Mouse (Mus musculus) neural tube, embryonic 11.5 days (tissue): ENCODE data around the gene Kidins220. TPM values are rescaled to one million over a fixed set of nuclear protein-coding genes. Genes with fewer than 3 reads are reported as not detected.

Experiments used
- ATAC-seq: fragments of 200-750 bp; cut with Nextera tagmentation; 2 replicates; pipeline ENCODE4 v1.8.0; 2017; ENCODE audit warnings: moderate number of reproducible peaks, mild to moderate bottlenecking, moderate TSS enrichment, moderate library complexity; ENCODE audit not compliant: insufficient read depth, low FRiP score, low TSS enrichment
- DNase-seq: peaks from one replicate; pipeline ENCODE4 v3.0.0-alpha.2; 2015; ENCODE audit warnings: low spot score
- H3K27ac ChIP-seq: fragments of 300-500 bp; sonication (generic); 2 replicates; pipeline ENCODE4 v1.5.1; 2014; ENCODE audit warnings: low read depth, mild to moderate bottlenecking, low read length
- H3K27me3 ChIP-seq: fragments of 300-500 bp; sonication (generic); 2 replicates; pipeline ENCODE4 v1.6.1; 2014; ENCODE audit warnings: mild to moderate bottlenecking, low read length, mixed read lengths; ENCODE audit not compliant: control insufficient read depth, insufficient read depth
- H3K36me3 ChIP-seq: fragments of 300-500 bp; sonication (generic); 2 replicates; pipeline ENCODE4 v1.6.1; 2014; ENCODE audit warnings: mild to moderate bottlenecking, low read length, moderate library complexity, mixed read lengths; ENCODE audit not compliant: control insufficient read depth, insufficient read depth
- H3K4me1 ChIP-seq: fragments of 300-500 bp; sonication (generic); 2 replicates; pipeline ENCODE4 v1.6.1; 2014; ENCODE audit warnings: low read length, mixed read lengths; ENCODE audit not compliant: control insufficient read depth, insufficient read depth
- H3K4me2 ChIP-seq: fragments of 300-500 bp; sonication (generic); 2 replicates; pipeline ENCODE4 v1.6.1; 2014; ENCODE audit warnings: low read depth, mild to moderate bottlenecking, moderate library complexity
- H3K4me3 ChIP-seq: fragments of 300-500 bp; sonication (generic); 2 replicates; pipeline ENCODE4 v1.5.1; 2014; ENCODE audit warnings: low read depth, low read length
- H3K9ac ChIP-seq: fragments of 300-500 bp; sonication (generic); 2 replicates; pipeline ENCODE4 v1.6.1; 2014; ENCODE audit warnings: mild to moderate bottlenecking, low read length
- H3K9me3 ChIP-seq: fragments of 300-500 bp; sonication (generic); 2 replicates; pipeline ENCODE4 v1.6.1; 2016; ENCODE audit warnings: low read length; ENCODE audit not compliant: control insufficient read depth
- WGBS: fragments of 180-500 bp; shearing (Covaris S2); extraction: QIAGEN DNeasy Blood & Tissue Kit; methylation state at CpG from one replicate; pipeline ENCODE4 v1.1.7; 2014; 5-methylcytosine and 5-hydroxymethylcytosine counted together
- polyA plus RNA-seq: library from polyadenylated mRNA; unstranded; fragments of >200 nt; fragmentation: Nextera tagmentation; extraction: Ambion mirVana; gene quantifications from 2 replicates; pipeline ENCODE4 v1.2.1, GENCODE M21; 2014

Gene Kidins220
- polyA plus RNA-seq, 1 experiment from 2014 or later: 64.0 TPM

- Histone ChIP-seq H3K27me3 (no peaks in the 10 kb centered on the region), H3K4me3 (no peak overlapping the region), H3K27ac (no peak overlapping the region), H3K36me3 (no peaks in the 10 kb centered on the region), H3K4me1 (no peaks in the 10 kb centered on the region), H3K9ac (no peak overlapping the region), H3K4me2 (no peak overlapping the region), H3K9me3 (no peaks in the 10 kb centered on the region)
- 92% methylated on average over 7 of the region's 7 CpGs for WGBS
- ATAC-seq (no peak), DNase-seq (no peak)
Observed at GRCm38 (mm10) chr12:25026308-25026707, 51.6 kb downstream of the Kidins220 start.

- Histone ChIP-seq H3K27ac (no peak overlapping the region), H3K4me3 (no peak overlapping the region), H3K36me3 (no peaks in the 10 kb centered on the region), H3K9me3 (no peaks in the 10 kb centered on the region), H3K4me1 (no peaks in the 10 kb centered on the region), H3K4me2 (no peak overlapping the region), H3K9ac (no peak overlapping the region), H3K27me3 (no peaks in the 10 kb centered on the region)
- ATAC-seq (no peak), DNase-seq (peak; percentile 66)
- WGBS: 27% methylated on average over 2 of the region's 2 CpGs
Observed at GRCm38 (mm10) chr12:25027416-25027815, 52.7 kb downstream of the Kidins220 start.

GRCm38 (mm10) chr12:25033662-25034337 lies 59.1 kb downstream of the Kidins220 start:
- Histone ChIP-seq H3K9me3 (no peaks in the 10 kb centered on the region), H3K36me3 (no peaks in the 10 kb centered on the region), H3K27ac (no peak overlapping the region), H3K27me3 (no peaks in the 10 kb centered on the region), H3K4me2 (no peak overlapping the region), H3K4me1 (0 out of 2 replicates have a peak, but pooled peaks cover 3% of the 10 kb centered on the region), H3K9ac (no peak overlapping the region), H3K4me3 (no peak overlapping the region)
- ATAC-seq (peak; percentile 70; the same call in 1 of the 2 replicates), DNase-seq (peak; percentile 65)
- WGBS: 29% methylated on average over 9 of the region's 9 CpGs

GRCm38 (mm10) chr12:25034338-25034953 lies 59.7 kb downstream of the Kidins220 start:
- Histone ChIP-seq H3K36me3 (no peaks in the 10 kb centered on the region), H3K9me3 (no peaks in the 10 kb centered on the region), H3K27me3 (no peaks in the 10 kb centered on the region), H3K4me1 (0 out of 2 replicates have a peak, but pooled peaks cover 3% of the 10 kb centered on the region), H3K4me3 (no peak overlapping the region), H3K27ac (peak overlapping the region; percentile 47), H3K4me2 (no peak overlapping the region), H3K9ac (no peak overlapping the region)
- 74% methylated on average over 8 of the region's 8 CpGs for WGBS
- DNase-seq (peak; percentile 21), ATAC-seq (peak; percentile 53; the same call in 1 of the 2 replicates)

- no peak overlapping the region for H3K9ac ChIP-seq
- no peak overlapping the region for H3K27ac ChIP-seq
- H3K4me2 ChIP-seq: no peak overlapping the region
- H3K9me3 ChIP-seq: no peaks in the 10 kb centered on the region
- DNase-seq (no peak), ATAC-seq (no peak)
- 94% methylated on average over 3 of the region's 3 CpGs for WGBS
- no peaks in the 10 kb centered on the region for H3K27me3 ChIP-seq
- H3K36me3 ChIP-seq: no peaks in the 10 kb centered on the region
- H3K4me3 ChIP-seq: no peak overlapping the region
- 0 out of 2 replicates have a peak, but pooled peaks cover 3% of the 10 kb centered on the region for H3K4me1 ChIP-seq
Observed at GRCm38 (mm10) chr12:25036024-25036423, 61.3 kb downstream of the Kidins220 start.

GRCm38 (mm10) chr12:25037222-25037621 lies 62.5 kb downstream of the Kidins220 start:
- 94% methylated on average over 5 of the region's 5 CpGs for WGBS
- H3K4me3 ChIP-seq: no peak overlapping the region
- no peaks in the 10 kb centered on the region for H3K27me3 ChIP-seq
- H3K9ac ChIP-seq: no peak overlapping the region
- H3K4me1 ChIP-seq: 0 out of 2 replicates have a peak, but pooled peaks cover 3% of the 10 kb centered on the region
- DNase-seq: no peak
- no peaks in the 10 kb centered on the region for H3K36me3 ChIP-seq
- no peak overlapping the region for H3K4me2 ChIP-seq
- ATAC-seq: no peak
- no peak overlapping the region for H3K27ac ChIP-seq
- H3K9me3 ChIP-seq: no peaks in the 10 kb centered on the region

GRCm38 (mm10) chr12:25037681-25038472 lies 63.2 kb downstream of the Kidins220 start:
- Histone ChIP-seq H3K27ac (no peak overlapping the region), H3K36me3 (no peaks in the 10 kb centered on the region), H3K4me3 (no peak overlapping the region), H3K4me2 (no peak overlapping the region), H3K9ac (no peak overlapping the region), H3K27me3 (no peaks in the 10 kb centered on the region), H3K4me1 (0 out of 2 replicates have a peak, but pooled peaks cover 3% of the 10 kb centered on the region), H3K9me3 (no peaks in the 10 kb centered on the region)
- DNase-seq: no peak
- 79% methylated on average over 9 of the region's 9 CpGs for WGBS
- ATAC-seq: no peak

- ATAC-seq (no peak), DNase-seq (no peak)
- no peak overlapping the region for H3K27ac ChIP-seq
- no peaks in the 10 kb centered on the region for H3K36me3 ChIP-seq
- H3K27me3 ChIP-seq: no peaks in the 10 kb centered on the region
- WGBS: 88% methylated on average over 2 of the region's 2 CpGs
- no peak overlapping the region for H3K4me3 ChIP-seq
- H3K9me3 ChIP-seq: no peaks in the 10 kb centered on the region
- H3K4me1 ChIP-seq: no peaks in the 10 kb centered on the region
- H3K4me2 ChIP-seq: no peak overlapping the region
- H3K9ac ChIP-seq: no peak overlapping the region
Observed at GRCm38 (mm10) chr12:25044056-25044455, 69.3 kb downstream of the Kidins220 start.
